Mouse (Mus musculus): ENCODE measurements around the gene Ccdc51.

DNA sequence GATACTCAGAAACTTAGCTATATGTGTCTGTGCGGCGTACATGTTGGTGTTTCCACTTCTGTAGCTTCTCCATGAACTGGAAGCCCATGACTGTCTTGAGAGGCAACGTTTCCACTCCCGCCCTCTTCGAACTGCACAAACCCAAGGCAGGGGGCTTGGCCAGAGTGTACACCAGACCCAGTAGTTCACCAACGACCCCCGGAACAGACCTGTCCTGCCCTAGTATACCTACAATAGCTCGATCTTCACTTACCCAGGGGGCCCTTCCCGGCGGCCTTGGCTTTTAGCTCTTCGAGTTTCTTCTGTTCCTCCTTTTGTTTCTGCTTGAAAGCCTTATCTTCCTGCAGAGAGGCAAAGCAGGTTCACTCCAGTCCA is 557 bp upstream of the Ccdc51 start:
- TF ChIP-seq GATA1 (IDR thresholded peaks at IDR 0.05; ENCODE audit: borderline replicate concordance, low read length) (no peak), FLI1 (IDR thresholded peaks at IDR 0.05; ENCODE audit: low read length) (no peak)
